Mouse (Mus musculus) stomach, embryonic 16.5 days (tissue): ENCODE results near the gene Slx1b. TPM values are rescaled to one million over a fixed set of nuclear protein-coding genes. Genes with fewer than 3 reads are reported as not detected.
"Not testable (repeated sequence)": the region's sequence is repeated elsewhere in the genome, so short reads cannot be mapped to it uniquely, and the experiment has no call there.

Experiments
- ATAC-seq: fragments of 200-750 bp; cut with Nextera tagmentation; 2 replicates; pipeline ENCODE4 v1.8.0; 2017; ENCODE audit warnings: moderate number of reproducible peaks, moderate TSS enrichment; ENCODE audit not compliant: insufficient read depth, low FRiP score
- H3K27ac ChIP-seq: fragments of 300-500 bp; sonication (generic); 2 replicates; pipeline ENCODE4 v1.5.1; 2014; ENCODE audit warnings: low read length
- H3K27me3 ChIP-seq: fragments of 300-500 bp; sonication (generic); 2 replicates; pipeline ENCODE4 v1.6.1; 2014; ENCODE audit warnings: low read length, control low read depth, mixed read lengths; ENCODE audit not compliant: control insufficient read depth, insufficient read depth
- H3K36me3 ChIP-seq: fragments of 300-500 bp; sonication (generic); 2 replicates; pipeline ENCODE4 v1.6.1; 2014; ENCODE audit warnings: low read length; ENCODE audit not compliant: control insufficient read depth, insufficient read depth
- H3K4me1 ChIP-seq: fragments of 300-500 bp; sonication (generic); 2 replicates; pipeline ENCODE4 v1.6.1; 2014; ENCODE audit warnings: low read length, control low read depth, mixed read lengths; ENCODE audit not compliant: control insufficient read depth, insufficient read depth
- H3K4me2 ChIP-seq: fragments of 300-500 bp; sonication (generic); 2 replicates; pipeline ENCODE4 v1.6.1; 2014; ENCODE audit warnings: low read depth, low read length, mixed read lengths
- H3K4me3 ChIP-seq: fragments of 300-500 bp; sonication (generic); replicated peaks from 2 replicates; pipeline ENCODE4 v1.5.1; 2014; ENCODE audit warnings: mild to moderate bottlenecking, low read length
- H3K9ac ChIP-seq: fragments of 300-500 bp; sonication (generic); 2 replicates; pipeline ENCODE4 v1.6.1; 2014; ENCODE audit warnings: low read length
- H3K9me3 ChIP-seq: fragments of 300-500 bp; sonication (generic); replicated peaks from 2 replicates; pipeline ENCODE4 v1.6.1; 2016; ENCODE audit warnings: low read length, control low read depth; ENCODE audit not compliant: control insufficient read depth
- WGBS: fragments of 180-500 bp; shearing (Covaris S2); extraction: QIAGEN DNeasy Blood & Tissue Kit; methylation state at CpG from one replicate; pipeline ENCODE4 v1.1.7; 2014; 5-methylcytosine and 5-hydroxymethylcytosine counted together
- polyA plus RNA-seq: library from polyadenylated mRNA; unstranded; fragments of >200 nt; fragmentation: Nextera tagmentation; extraction: Ambion mirVana; gene quantifications from 2 replicates; pipeline ENCODE4 v1.2.1, GENCODE M21; 2015

The Slx1b gene
- polyA plus RNA-seq, 1 experiment from 2014 or later, result 9.5 TPM

GRCm38 (mm10) chr7:126650852-126651251 lies 44.7 kb downstream of the Slx1b start:
- no peaks in the 10 kb centered on the region for H3K36me3 ChIP-seq
- no peaks in the 10 kb centered on the region for H3K9me3 ChIP-seq
- H3K9ac ChIP-seq, result no peak overlapping the region
- H3K4me3 ChIP-seq, result no peak overlapping the region
- H3K27ac ChIP-seq, result no peak overlapping the region
- H3K27me3 ChIP-seq, result no peaks in the 10 kb centered on the region
- ATAC-seq, result no peak
- 31% methylated on average over 2 of the region's 2 CpGs for WGBS
- H3K4me1 ChIP-seq, result peaks cover 9% of the 10 kb centered on the region; the same call in 1 of the 2 replicates
- no peak overlapping the region for H3K4me2 ChIP-seq

DNA sequence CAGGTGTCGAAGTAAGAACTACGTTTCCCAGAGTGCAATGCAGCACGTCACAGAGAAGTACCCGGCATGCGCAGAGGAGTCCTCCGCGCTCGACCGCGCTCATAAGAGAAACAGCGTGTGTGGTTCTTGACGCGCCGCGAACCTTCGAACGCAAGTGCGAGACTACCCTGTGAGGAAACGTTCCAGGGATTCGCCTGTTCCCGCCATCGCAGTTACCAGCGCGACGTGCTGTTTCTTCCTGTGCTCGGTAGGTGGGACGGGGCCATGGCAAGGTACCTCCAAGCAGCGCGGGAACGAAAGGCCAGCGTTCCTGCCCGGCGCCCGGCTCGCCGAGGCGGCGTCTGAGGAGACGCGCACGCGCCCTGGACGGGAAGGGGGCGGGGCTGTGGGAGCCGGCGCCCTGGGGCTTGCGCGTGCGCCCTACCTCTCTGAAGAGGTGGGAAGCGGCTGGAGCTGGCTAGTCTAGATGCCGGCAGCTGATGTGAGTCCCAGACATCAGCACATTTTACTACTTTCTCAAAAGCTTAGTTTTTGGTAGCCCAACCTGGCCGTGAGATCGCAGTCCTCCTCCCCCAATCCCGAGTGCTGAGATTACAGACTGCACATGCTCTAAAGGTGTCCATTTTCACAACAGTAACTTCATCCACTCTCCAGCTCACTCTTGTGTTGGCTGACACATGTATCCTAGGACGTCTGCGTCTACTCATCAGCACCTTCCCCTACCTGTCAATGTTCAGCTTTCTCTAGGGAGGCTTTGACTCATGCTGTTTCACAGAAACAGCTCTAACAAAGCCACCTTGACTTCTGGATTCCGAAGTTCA lies 46.1 kb downstream of the Slx1b start, which contains the start of gene Sgf29:
Gene Sgf29 (plus strand): TSS at position 79 of the 821 bp plus-strand sequence.
- Histone ChIP-seq H3K9ac (peak within 1 kb of the TSS; percentile 77), H3K27me3 (no peaks in the 10 kb centered on the region), H3K9me3 (no peaks in the 10 kb centered on the region), H3K4me3 (peak within 1 kb of the TSS; percentile 69), H3K4me1 (peaks cover 9% of the 10 kb centered on the region; the same call in 1 of the 2 replicates), H3K36me3 (no peaks in the 10 kb centered on the region), H3K4me2 (peak within 1 kb of the TSS; percentile 71), H3K27ac (peak within 1 kb of the TSS; percentile 89)
- ATAC-seq, result peak; percentile 98
- 1% methylated on average over 57 of the region's 57 CpGs for WGBS

DNA sequence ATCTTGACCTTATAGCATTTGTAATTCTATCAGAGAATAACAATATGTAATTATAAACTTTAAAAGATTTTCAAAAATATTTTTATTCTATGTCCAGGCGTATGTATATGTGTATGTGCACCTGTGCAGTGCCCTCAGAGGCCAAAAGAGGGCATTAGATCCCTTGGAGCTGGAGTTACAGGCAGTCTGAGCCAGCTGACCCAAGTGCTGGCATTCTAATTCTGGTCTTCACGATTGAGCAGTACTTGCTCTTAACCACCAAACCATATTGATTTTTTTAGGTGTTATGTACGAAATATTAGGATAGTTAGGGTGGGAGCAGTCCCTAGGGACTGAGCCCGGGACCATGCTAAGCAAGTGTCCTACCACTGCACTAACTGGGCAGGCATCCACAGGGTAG lies 47.1 kb downstream of the Slx1b start:
- no peak overlapping the region for H3K27ac ChIP-seq
- WGBS, result 70% methylated on average over 4 of the region's 4 CpGs
- H3K27me3 ChIP-seq, result no peaks in the 10 kb centered on the region
- no peak overlapping the region for H3K9ac ChIP-seq
- peaks cover 9% of the 10 kb centered on the region; the same call in 1 of the 2 replicates for H3K4me1 ChIP-seq
- no peak overlapping the region for H3K4me3 ChIP-seq
- no peaks in the 10 kb centered on the region for H3K9me3 ChIP-seq
- H3K4me2 ChIP-seq, result peak overlapping the region; percentile 71
- ATAC-seq, result no peak
- H3K36me3 ChIP-seq, result no peaks in the 10 kb centered on the region

DNA sequence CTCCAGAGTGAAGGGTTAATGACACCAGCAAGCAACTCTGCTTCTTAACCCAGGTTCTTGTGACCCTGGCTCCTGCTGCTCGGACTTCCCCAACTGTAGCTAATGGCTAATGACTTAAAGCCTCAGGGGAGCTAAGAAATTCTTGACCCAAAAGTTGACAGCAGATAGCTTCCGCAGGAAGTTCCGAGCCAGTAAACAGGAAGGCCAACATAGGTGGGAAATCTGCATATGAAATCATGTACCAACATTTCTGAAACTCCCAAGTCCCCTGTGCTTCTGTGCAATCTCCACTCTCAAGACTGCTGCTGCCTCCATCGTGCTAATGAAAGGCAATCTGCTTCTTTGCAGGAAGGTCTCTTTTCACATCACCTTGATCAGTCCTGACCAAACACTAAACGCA lies 49.9 kb downstream of the Slx1b start:
- H3K9me3 ChIP-seq, result no peaks in the 10 kb centered on the region
- peaks cover 9% of the 10 kb centered on the region; the same call in 1 of the 2 replicates for H3K4me1 ChIP-seq
- no peak overlapping the region for H3K27ac ChIP-seq
- no peaks in the 10 kb centered on the region for H3K36me3 ChIP-seq
- no peak for ATAC-seq
- H3K4me3 ChIP-seq, result no peak overlapping the region
- H3K9ac ChIP-seq, result no peak overlapping the region
- H3K4me2 ChIP-seq, result no peak overlapping the region
- WGBS, result 67% methylated on average over 5 of the region's 5 CpGs
- no peaks in the 10 kb centered on the region for H3K27me3 ChIP-seq

GRCm38 (mm10) chr7:126644914-126645313 lies 50.7 kb downstream of the Slx1b start:
- H3K9ac ChIP-seq, result no peak overlapping the region
- H3K27me3 ChIP-seq, result no peaks in the 10 kb centered on the region
- no peaks in the 10 kb centered on the region for H3K9me3 ChIP-seq
- no peak overlapping the region for H3K27ac ChIP-seq
- no peak overlapping the region for H3K4me2 ChIP-seq
- no peak for ATAC-seq
- no peak overlapping the region for H3K4me3 ChIP-seq
- H3K4me1 ChIP-seq, result peaks cover 9% of the 10 kb centered on the region; the same call in 1 of the 2 replicates
- H3K36me3 ChIP-seq, result no peaks in the 10 kb centered on the region

DNA sequence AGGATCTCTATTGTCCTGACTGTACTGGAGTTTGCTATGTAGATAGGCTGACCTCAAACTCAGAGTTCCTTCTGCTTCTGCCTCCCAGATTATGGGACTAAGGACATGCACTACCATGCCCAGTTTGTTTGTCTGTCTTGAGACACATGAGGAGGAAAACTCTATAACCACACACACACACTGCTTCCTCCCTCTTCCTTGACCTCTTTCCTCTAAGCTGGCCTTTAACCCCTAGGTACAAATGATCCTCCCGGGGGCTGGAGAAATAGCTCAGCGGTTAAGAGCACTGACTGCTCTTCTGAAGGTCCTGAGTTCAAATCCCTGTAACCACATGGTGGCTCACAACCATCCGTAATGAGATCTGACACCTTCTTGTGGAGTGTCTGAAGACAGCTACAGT lies 51.2 kb downstream of the Slx1b start:
- Histone ChIP-seq H3K4me3 (no peak overlapping the region), H3K9ac (no peak overlapping the region), H3K27ac (no peak overlapping the region), H3K27me3 (no peaks in the 10 kb centered on the region), H3K4me1 (peaks cover 6% of the 10 kb centered on the region; the same call in 1 of the 2 replicates), H3K9me3 (no peaks in the 10 kb centered on the region), H3K36me3 (no peaks in the 10 kb centered on the region), H3K4me2 (no peak overlapping the region)
- no peak for ATAC-seq
- 69% methylated on average over 3 of the region's 3 CpGs for WGBS

DNA sequence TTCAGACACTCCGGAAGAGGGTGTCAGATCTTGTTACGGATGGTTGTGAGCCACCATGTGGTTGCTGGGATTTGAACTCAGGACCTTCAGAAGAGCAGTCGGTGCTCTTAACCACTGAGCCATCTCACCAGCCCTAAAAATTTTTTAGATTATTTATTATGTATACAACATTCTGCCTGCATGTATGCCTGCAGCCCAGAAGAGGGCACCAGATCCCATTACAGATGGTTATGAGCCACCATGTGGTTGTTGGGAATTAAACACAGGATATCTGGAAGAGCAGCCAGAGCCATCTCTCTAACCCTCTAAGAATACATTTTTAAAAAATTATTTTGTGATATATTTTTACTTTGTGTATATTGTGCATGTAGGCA lies 52.4 kb downstream of the Slx1b start:
- not testable (repeated sequence) for H3K27ac ChIP-seq, H3K36me3 ChIP-seq, H3K9ac ChIP-seq, H3K4me2 ChIP-seq, H3K27me3 ChIP-seq, ATAC-seq, H3K4me3 ChIP-seq, H3K4me1 ChIP-seq, H3K9me3 ChIP-seq
- 43% methylated on average over 3 of the region's 3 CpGs for WGBS

DNA sequence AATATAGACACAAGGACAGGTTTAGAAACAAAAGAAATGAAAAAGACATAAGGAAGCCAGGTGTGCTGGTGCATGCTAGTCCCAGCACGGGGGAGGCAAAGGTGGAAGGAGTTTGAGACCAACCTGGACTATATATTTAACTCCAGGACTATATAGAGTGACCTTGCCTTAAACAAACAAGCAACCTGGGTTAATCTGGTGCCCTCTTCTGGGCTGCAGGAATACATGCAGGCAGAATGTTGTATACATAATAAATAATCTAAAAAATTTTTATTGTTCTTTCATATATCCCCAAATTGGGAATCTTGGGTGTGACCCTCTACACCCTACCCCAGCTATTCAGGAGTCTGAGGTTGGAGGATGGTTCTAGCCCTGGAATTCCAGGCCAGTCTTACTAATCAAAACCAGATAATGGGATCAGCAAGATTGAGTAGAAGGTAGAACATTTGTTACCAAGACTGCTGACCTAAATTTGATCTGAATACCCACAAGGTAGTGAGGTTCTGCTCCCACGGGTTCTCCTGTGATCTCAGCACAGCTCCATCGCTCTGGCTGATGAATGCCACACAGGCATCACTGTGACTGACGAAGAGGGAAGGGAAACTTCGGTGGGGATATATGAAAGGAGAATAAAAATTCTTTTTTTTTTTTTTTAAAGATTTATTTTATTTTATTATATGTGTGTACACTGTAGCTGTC lies 52.9 kb downstream of the Slx1b start:
- no peak overlapping the region for H3K4me2 ChIP-seq
- ATAC-seq, result no peak

More for the DNA sequence above, 52.9 kb downstream of the Slx1b start:
- no peak overlapping the region for H3K9ac ChIP-seq
- no peak overlapping the region for H3K4me3 ChIP-seq
- H3K27ac ChIP-seq, result no peak overlapping the region
- H3K36me3 ChIP-seq, result no peaks in the 10 kb centered on the region
- 70% methylated on average over 5 of the region's 5 CpGs for WGBS
- no peaks in the 10 kb centered on the region for H3K27me3 ChIP-seq
- H3K4me1 ChIP-seq, result no peaks in the 10 kb centered on the region
- no peaks in the 10 kb centered on the region for H3K9me3 ChIP-seq
